Mouse (Mus musculus) limb, embryonic 14.5 days (tissue): ENCODE results near the gene Ptpra. TPM values are rescaled to one million over a fixed set of nuclear protein-coding genes. Genes with fewer than 3 reads are reported as not detected.

Experiments used
- ATAC-seq: fragments of 200-750 bp; cut with Nextera tagmentation; 2 replicates; pipeline ENCODE4 v1.8.0; 2017; ENCODE audit warnings: low read depth, moderate number of reproducible peaks, moderate TSS enrichment; ENCODE audit not compliant: low FRiP score
- DNase-seq: peaks from one replicate; pipeline ENCODE4 v3.0.0-alpha.2; 2015; ENCODE audit warnings: low spot score
- H3K27ac ChIP-seq: fragments of 300-500 bp; sonication (generic); replicated peaks from 2 replicates; pipeline ENCODE4 v1.5.1; 2014; ENCODE audit warnings: low read depth, mild to moderate bottlenecking, low read length, moderate library complexity, mixed read lengths
- H3K27me3 ChIP-seq: fragments of 300-500 bp; sonication (generic); 2 replicates; pipeline ENCODE4 v1.6.1; 2014; ENCODE audit warnings: low read length, mixed read lengths; ENCODE audit not compliant: control insufficient read depth, insufficient read depth
- H3K36me3 ChIP-seq: fragments of 300-500 bp; sonication (generic); 2 replicates; pipeline ENCODE4 v1.6.1; 2014; ENCODE audit warnings: mild to moderate bottlenecking, low read length, moderate library complexity, mixed read lengths; ENCODE audit not compliant: control insufficient read depth, insufficient read depth
- H3K4me1 ChIP-seq: fragments of 300-500 bp; sonication (generic); 2 replicates; pipeline ENCODE4 v1.6.1; 2014; ENCODE audit warnings: antibody characterized with exemption, low read length, mixed read lengths; ENCODE audit not compliant: control insufficient read depth, insufficient read depth
- H3K4me2 ChIP-seq: fragments of 300-500 bp; sonication (generic); replicated peaks from 2 replicates; pipeline ENCODE4 v1.6.1; 2014; ENCODE audit warnings: low read depth, mild to moderate bottlenecking, low read length, moderate library complexity; ENCODE audit not compliant: severe bottlenecking
- H3K4me3 ChIP-seq: fragments of 300-500 bp; sonication (generic); replicated peaks from 2 replicates; pipeline ENCODE4 v1.5.1; 2014; ENCODE audit warnings: low read length
- H3K9ac ChIP-seq: fragments of 300-500 bp; sonication (generic); 2 replicates; pipeline ENCODE4 v1.6.1; 2014; ENCODE audit warnings: mild to moderate bottlenecking, low read depth, low read length, moderate library complexity; ENCODE audit not compliant: severe bottlenecking
- H3K9me3 ChIP-seq: fragments of 300-500 bp; sonication (generic); 2 replicates; pipeline ENCODE4 v1.6.1; 2016; ENCODE audit warnings: low read length; ENCODE audit not compliant: control insufficient read depth
- POLR2A ChIP-seq: fragments of 200-500 bp; IDR thresholded peaks from 2 replicates; pipeline ENCODE4 v1.8.0; 2012; ENCODE audit warnings: inconsistent platforms, mild to moderate bottlenecking, moderate library complexity, borderline replicate concordance; ENCODE audit not compliant: insufficient read depth, insufficient read length; ENCODE audit errors: extremely low read depth
- WGBS: fragments of 180-500 bp; shearing (Covaris S2); extraction: QIAGEN DNeasy Blood & Tissue Kit; methylation state at CpG from one replicate; pipeline ENCODE4 v1.1.7; 2014; 5-methylcytosine and 5-hydroxymethylcytosine counted together
- polyA plus RNA-seq, 2 experiments: library from polyadenylated mRNA; depleted of rRNA in 1 of 2; stranded (reverse) in 1 of 2; unstranded in 1 of 2; fragments of >200 nt; fragmentation: Nextera tagmentation in 1 of 2; extraction: Ambion mirVana in 1 of 2; gene quantifications; 2 replicates each; pipeline versions ENCODE4 v1.2.1 to v1.2.3; 2012 to 2014

Ptpra gene
- polyA plus RNA-seq, 2 experiments, result 94.9 to 118 TPM

DNA sequence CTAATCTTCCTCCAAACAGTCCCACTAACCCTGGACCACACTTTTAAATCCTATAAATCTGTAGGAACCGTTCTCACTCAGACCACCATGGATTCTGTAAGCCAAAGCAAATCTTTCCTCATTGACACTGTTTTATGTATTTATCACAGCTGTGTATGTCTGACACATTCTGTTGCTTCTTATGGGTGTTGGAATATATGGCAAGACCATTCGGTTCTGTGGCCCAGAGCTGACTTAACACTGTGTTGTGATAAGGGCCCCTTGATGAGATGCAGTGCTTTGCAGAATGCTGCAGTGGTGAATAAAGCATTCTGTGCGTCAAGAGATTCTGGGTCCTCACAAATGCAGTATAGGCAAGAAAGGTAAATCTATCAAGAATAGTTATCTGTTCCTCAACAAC is 17.9 kb upstream of the Ptpra start:
- no peak for TF ChIP-seq POLR2A
- no peak for ATAC-seq
- no peak overlapping the region for H3K9ac ChIP-seq
- no peaks in the 10 kb centered on the region for H3K4me1 ChIP-seq
- DNase-seq, result no peak
- no peak overlapping the region for H3K27ac ChIP-seq
- 88% methylated on average over 3 of the region's 3 CpGs for WGBS
- H3K4me3 ChIP-seq, result no peak overlapping the region
- no peaks in the 10 kb centered on the region for H3K9me3 ChIP-seq
- H3K27me3 ChIP-seq, result no peaks in the 10 kb centered on the region
- peaks cover 14% of the 10 kb centered on the region for H3K36me3 ChIP-seq
- no peak overlapping the region for H3K4me2 ChIP-seq

DNA sequence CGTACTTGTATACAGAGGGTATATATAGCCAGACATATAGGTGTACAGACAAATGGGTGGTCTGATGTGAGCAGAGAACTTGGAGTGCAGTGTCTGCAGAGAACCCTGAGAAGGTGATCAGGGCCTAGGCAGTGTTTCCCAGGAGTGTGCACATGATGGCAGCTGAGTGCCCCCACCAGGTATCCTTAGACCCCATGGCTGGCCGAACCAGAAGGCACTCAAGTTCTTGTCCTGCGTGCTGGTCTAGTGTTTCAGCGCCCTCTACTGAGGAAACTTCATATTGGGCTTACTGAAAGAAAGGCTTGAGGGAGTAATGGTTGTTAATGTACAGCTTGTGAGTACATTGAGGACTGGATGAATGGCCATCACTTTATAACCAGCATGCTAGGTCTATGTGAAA is 16.9 kb upstream of the Ptpra start:
- Histone ChIP-seq H3K4me2 (no peak overlapping the region), H3K9me3 (no peaks in the 10 kb centered on the region), H3K4me1 (no peaks in the 10 kb centered on the region), H3K27me3 (no peaks in the 10 kb centered on the region), H3K9ac (no peak overlapping the region), H3K27ac (no peak overlapping the region), H3K4me3 (no peak overlapping the region), H3K36me3 (peaks cover 23% of the 10 kb centered on the region)
- TF ChIP-seq POLR2A, result no peak
- 17% methylated on average over 4 of the region's 4 CpGs for WGBS
- peak; percentile 61 for DNase-seq
- ATAC-seq, result peak; percentile 55; the same call in 1 of the 2 replicates

DNA sequence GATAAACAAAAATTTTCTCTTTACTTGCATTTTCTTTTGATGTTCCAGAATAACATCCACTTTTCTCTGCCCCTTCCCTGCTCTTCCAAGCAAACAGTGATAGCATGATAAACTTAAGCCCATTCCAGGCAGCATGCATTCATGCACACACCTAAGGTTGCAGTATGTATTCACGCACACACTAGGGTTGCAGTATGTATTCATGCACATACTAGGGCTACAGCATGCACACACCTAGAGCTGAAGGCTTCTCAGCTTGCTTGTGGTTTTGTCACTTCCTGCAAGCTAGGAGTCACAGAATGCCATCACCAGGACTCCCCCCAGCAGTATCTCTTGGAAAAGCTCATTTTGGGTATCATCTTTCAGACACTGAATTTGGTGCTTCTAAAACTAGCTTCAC is 13.3 kb upstream of the Ptpra start:
- DNase-seq (no peak), ATAC-seq (no peak)
- TF ChIP-seq POLR2A, result no peak
- Histone ChIP-seq H3K9ac (no peak overlapping the region), H3K4me3 (no peak overlapping the region), H3K4me2 (no peak overlapping the region), H3K9me3 (no peaks in the 10 kb centered on the region), H3K27me3 (no peaks in the 10 kb centered on the region), H3K4me1 (no peaks in the 10 kb centered on the region), H3K27ac (no peak overlapping the region), H3K36me3 (peaks cover 52% of the 10 kb centered on the region)
- WGBS, result 96% methylated on average over 1 of the region's 1 CpGs

DNA sequence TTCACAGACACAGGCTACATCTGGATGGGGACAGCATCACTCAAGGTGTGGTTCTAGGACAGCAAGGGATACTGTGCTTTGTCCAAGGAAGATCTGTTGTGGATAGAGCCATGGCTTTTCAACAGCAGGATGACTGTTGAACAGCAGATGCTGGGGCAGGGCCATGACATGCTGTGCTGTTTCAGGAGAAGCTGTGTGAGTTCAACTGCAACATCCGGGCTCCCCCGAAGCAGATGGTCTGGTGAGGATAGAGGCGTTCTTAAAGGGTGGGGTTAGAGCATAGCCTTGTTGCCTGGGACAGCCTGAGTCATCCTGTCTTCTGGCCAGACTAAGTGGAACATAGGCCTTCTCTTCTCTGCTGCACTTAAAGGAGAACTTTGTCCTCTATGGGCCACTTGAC is 11.2 kb upstream of the Ptpra start:
- Histone ChIP-seq H3K4me2 (no peak overlapping the region), H3K9ac (no peak overlapping the region), H3K4me1 (no peaks in the 10 kb centered on the region), H3K27ac (no peak overlapping the region), H3K27me3 (no peaks in the 10 kb centered on the region), H3K4me3 (no peak overlapping the region), H3K36me3 (peaks cover 65% of the 10 kb centered on the region), H3K9me3 (no peaks in the 10 kb centered on the region)
- TF ChIP-seq POLR2A, result no peak
- no peak for DNase-seq
- no peak for ATAC-seq
- 94% methylated on average over 3 of the region's 3 CpGs for WGBS

DNA sequence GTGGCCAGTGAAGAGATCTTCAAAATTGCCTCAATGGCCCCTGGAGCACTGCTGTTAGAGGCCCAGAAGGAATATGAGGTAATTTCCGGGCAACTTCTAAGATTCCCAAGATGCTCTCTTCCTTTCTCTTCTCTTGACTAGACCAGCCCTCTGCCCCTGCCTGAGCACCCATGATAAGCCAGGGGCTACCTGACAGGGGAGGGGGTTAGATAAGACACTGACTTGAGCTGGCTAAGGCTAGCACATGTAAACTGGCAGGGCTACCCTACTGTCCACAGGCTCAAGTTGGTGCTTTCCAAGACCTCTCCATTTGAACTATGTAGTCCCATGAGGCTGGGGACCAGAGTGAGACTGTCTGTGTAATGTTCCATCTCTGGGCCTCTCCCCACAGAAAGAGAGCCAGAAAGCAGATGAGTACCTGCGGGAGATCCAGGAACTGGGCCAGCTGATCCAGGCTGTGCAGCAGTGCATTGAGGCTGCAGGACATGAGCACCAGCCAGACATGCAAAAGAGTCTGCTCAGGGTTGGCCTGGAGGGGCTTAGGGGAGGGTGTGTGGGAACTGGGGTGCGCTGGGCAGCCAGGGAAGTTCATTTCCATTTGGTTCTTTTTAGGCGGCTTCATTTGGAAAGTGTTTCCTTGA is 10.1 kb upstream of the Ptpra start:
- ATAC-seq (no peak), DNase-seq (no peak)
- Histone ChIP-seq H3K9ac (no peak overlapping the region), H3K4me2 (no peak overlapping the region), H3K27me3 (no peaks in the 10 kb centered on the region), H3K4me1 (no peaks in the 10 kb centered on the region), H3K4me3 (no peak overlapping the region), H3K9me3 (no peaks in the 10 kb centered on the region), H3K27ac (no peak overlapping the region), H3K36me3 (peaks cover 71% of the 10 kb centered on the region)
- WGBS, result 85% methylated on average over 4 of the region's 4 CpGs
- no peak for TF ChIP-seq POLR2A
